Mouse (Mus musculus) urinary bladder, postnatal 25 days (tissue): ENCODE results near the gene Hspb11.

Source experiments
- DNase-seq: peaks from one replicate; pipeline ENCODE4 v3.0.0; 2022; ENCODE audit warnings: low spot score

Hspb11 gene

DNA sequence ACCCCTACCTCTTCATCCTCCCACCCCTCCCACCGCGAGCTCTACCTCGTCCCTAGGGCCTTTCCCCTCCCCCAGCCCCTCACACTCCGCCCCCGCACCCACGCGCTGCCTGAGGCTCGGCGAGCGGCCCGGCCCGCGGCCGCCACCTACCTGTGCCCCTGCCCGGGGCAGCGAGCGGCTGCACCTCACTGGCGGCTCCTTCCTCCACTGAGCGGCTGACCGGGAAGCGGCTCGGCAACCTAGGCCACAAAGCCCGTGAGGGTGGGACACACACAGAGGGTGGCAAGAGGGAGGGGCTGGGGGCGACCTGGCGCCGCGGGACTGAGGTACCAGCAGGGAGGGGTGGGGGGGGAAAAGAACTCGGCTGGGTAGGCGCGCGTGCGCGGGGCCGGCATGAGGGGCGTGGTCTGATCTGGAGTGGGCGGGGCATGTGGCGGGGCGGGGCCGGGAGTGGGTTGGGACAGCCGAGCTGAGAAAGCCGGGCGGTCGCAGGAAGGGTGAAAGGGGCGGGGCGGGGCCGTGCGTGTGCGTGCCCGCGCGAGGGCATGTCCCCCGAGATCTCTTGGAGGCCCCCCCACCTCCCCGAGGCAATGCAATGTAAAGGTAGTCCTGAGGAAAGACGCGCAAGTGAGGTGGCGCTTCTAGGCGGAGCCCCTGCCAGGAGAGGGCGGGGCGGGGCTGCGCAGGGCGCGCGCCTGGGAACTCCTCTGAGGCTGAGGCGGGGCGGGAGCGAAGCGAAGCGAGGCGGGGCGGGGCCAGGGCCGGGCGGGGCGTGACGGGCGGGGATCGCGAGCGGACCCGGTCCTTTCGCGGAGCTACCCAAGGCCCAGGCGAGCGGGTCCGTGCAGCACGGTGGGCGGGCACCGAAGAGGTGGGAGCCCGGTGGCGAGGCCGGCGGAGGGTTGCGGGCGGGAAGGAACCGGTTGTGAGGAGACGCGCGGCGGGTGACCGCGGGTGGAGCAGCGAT is at the start of gene Hspb11, which contains the start of gene Lrrc42:
Gene Hspb11, plus strand, starts transcription at position 469 of the 967 bp plus-strand sequence.
Gene Lrrc42, minus strand, starts transcription at position 408 of the 967 bp plus-strand sequence.
- DNase-seq, result peak; percentile 91

DNA sequence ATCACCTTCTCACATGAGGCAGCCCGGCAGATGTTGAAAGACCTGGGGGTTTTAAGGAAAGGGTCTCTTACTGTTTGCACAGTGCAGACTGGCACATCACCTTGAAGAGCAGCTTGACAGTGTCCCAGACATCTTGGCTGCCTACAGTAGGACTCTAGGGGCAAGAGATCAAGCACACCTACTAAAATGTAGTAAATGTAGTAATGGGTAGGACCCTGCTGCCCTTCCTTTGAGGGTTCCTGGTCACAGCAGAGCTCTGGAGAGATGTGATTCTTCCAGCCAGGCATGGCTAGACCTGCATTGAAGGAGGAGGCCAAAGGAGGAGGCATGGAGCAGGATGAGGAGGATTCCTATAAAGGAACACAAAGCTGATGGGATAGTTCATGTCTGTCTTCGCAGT is 46.4 kb upstream of the Hspb11 start:
- DNase-seq, result no peak

DNA sequence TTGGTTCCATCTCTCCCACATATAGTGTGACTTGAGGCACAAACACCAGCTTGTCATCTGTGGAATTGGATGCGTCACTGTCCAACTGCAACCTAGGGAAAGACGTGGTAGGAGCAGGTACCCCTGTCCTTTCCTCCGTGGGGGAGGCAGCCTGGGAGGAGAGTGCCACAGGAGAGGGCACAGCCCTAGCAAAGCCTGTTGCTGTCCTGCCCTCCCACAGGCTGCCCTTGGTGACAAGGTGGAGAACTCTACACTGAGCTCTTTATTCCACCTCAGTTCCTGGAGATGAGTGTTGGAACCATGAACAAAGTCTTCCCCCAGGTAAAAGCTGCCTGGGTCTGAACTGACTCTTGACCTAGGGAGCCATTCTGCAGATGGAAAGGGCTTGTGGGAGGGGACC is 44.5 kb upstream of the Hspb11 start, which contains the start of gene Ldlrad1:
Gene Ldlrad1, plus strand, starts transcription at position 301 of the 400 bp plus-strand sequence.
- DNase-seq, result no peak

DNA sequence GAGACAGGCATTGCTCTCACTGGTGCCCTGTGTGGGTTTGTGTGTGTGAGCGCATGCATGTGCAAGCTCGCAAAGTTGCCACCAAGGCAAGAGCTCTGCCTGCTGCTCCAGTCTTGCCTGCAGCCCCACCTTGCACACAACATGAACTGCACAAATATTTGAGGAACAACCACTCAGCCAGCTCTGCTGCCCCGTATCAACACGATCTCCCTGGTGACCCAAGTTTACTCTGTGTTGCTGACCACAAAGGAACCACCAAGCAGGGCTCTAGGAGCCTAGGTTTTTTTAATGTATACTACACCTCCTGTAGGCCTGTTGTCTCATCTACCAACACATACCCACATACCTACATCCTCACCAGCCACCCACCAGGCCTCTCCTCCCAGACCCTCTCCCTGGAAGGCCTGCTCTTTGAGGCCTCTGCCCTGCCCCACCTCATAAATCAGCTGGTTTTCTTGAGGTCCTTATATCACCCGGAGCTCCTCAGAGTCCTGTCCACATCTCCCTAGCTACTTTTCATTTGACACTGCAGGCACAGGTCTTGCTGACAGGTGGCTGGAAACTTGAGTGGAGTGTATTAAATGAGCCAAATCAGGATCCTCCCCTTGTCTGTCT is 42.8 kb upstream of the Hspb11 start:
- DNase-seq, result peak; percentile 28

DNA sequence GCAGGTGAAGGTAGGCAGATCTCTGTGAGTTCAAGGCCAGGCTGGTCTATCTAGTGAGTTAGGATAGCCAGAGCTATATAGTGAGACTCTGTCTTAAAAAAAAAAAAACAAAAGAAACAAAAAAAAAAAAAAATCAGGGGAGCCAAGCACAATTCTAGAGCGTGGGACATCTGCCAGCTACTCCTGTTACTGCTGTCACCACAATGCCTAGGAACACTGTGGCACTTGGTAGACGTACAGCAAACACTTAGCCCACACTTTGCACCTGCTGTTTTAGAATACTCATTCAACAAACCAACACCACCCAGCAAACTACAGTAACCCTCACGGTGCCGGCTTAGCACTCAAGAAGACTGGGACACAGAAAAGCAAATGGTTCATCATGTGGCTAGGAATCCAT is 41.9 kb upstream of the Hspb11 start:
- DNase-seq, result no peak

DNA sequence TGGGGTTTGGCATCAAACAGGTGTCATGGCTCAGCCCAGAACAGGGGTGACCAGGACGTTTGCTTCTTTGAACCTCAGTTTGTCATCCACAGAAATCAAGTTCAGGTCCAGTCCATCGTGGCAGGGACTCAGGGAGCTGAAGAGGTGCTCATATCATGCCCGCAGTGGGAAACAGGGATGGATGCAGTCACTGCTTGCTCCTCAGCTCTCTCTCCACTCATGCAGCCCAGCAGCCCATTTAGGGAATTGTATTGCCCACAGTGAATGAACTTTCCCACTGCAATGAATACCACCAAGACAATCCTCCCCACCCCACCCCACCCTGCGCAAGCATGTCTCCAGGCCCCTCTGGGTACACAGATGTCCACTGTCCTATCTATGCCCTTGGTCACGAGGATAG is 41.5 kb upstream of the Hspb11 start:
- no peak for DNase-seq

DNA sequence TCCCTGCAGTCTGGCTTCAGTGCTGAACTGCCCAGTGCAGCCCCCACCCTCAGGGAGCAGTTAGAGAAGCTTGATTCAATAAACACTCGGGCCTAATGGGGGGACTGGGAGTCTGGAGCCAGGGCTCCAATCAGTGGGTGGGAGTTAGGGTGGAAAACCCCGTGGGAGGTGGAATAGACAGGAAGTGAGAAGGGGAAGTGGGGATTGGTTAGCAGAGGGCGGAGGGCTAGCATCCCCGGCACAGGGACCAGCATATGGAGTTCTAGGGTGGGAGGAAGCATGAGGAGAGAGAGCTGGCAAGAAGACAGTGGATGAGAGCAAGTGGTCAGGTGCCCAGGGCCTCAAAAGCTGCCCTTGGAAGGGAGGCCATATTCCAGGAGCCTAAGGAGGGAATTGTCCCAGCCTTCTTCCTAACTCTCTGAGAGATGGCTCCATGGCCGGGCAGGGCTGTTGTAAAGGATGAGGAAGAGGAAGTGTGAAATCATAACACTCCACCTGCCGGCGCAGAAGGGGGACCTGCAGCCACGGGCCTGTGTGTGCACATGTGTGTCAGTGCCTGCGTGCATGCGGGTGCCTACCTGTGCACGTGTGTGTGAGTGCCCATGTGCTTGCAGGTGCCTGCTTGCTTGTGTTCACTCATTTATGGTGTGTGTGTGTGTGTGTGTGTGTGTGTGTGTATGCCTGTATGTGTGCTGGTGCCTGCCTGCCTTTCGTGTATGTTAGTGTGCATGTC is 39.9 kb upstream of the Hspb11 start:
- no peak for DNase-seq

DNA sequence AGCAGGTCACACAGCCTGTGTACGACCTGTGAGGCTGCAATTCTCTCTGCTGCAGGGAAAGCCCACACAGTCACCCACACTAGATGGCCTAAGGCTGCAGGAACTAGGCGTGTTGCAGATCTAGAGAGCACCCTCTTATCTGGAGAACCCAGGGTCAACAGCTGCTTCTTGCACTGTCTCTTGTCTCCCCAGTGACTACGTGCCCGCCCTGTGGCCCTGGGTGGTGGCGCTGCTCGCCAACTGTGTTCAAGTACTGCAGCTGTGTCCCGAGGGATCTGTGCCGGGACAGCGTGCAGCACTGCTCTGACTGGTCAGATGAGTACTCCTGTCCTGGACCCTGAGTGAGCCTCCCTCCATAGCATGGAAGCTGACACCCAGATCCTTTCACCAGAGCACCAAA is 35.8 kb upstream of the Hspb11 start:
- no peak for DNase-seq

DNA sequence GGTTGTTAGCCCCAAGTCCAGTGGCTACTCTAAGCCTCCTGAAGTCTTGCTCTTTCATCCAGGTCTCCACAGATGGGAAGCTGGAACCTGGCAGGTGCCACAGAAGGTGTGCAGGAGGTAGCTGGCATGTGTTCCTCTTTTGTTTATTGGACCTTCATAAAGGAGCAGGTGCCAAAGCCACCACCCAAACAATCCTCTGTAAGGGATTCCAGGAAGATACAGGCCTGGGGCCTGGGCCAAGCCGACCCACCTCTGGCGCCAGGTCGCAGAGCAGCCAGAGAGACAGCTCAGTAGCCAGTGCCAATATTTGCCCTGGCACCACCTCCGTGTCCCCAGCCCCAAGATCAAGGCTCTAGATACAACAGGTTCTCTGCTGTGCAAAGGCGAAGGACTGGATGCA is 31.9 kb upstream of the Hspb11 start:
- DNase-seq, result no peak

DNA sequence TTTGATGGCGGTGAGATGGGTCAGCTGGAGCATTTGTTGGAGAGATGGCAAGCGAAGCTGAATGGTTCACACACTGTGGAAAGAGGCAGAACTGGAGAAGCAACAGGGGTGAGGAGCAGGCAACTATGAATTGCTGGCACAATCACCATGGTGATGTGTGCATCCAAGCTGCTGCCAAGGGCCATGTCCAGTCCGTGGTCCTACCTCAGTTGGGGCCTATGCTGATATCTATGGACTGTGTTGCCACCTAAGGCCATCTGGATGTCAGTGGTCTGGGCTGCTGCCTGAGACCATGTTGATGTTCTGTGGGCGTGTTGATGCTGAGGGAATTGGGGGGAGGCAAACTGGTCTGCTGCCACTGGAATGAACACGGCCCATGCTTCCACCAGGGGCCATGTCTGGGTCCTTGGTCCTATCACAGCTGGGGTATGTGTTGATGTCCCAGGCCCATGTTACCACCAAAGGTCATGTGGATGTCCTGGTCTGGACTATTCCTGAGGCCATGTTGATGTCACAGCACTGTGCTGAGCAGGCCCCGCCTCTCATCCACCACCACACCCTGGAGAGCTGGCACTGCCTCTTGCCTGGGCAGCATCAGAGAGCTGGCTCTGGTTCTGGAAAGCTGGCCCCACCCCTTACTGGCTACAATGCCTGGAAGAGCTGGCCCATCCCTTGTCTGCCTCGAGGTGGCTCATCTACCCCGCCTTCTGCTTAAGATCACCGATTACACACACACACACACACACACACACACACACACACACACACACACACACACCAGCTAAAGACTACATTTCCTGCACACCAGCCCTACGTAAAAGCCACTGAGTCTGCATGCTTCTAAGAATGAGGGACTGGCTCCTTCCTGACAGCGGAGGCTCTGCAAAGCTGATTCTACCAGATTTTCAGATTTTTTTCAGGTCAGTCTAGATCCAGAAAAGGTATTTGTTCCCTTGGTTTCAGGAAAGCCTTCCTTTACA is 29.9 kb upstream of the Hspb11 start:
- peak; percentile 34 for DNase-seq

DNA sequence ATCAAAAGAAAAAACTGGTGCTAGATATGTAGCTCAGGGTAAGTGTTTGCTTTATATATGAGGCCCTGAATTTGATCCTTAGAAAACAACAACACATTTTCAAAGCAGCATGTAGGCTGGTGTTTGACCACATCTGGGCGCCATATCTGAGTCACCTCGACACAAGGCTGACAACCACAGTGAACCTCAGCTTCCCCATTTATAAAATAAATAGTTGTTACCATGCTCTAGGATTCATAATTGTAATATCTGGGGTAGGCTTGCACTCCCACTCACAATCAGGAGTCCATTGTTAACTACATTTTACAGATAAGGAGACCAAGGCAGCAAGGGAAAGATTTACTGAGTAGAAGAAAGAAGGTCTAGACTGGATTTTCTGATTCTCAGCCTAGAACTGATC is 27.1 kb upstream of the Hspb11 start:
- DNase-seq, result no peak

DNA sequence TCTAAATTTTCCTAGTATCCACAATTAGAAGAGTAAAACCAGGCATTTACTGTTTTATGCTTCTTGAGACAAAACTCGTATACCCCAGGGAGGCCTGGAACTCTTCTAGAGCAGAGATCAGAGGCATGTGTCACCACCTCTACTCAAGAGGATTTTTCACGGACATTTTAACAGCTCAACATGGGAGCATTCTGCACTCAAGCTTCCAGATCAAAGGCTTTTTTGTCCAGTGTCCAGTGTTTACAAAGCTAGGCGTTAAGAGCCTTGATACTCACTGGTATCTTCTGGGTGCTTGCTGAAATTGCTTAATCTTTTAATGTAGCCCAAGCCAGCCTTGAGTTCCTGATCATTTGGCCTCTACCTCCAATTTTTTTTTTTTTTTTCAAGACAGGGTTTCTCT is 21.2 kb upstream of the Hspb11 start:
- DNase-seq, result no peak

DNA sequence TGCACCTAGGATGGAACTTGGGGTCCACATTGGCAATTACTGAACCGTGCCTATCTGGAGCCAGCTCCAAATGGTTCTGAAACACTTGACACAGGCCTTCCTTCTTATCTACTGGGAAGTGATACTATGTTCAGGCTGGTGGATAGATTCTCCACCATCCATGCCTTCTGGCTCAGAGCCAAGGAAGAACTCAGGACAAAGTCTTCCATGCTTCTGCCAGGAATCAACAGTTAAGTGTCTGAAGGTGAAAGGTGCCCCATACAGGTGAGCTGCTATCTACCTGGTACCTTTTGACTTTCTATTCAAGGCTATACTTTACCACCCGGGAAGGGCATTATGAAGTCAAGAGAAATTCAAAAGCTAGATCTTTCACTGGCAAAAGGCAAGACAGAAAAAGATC is 15.1 kb upstream of the Hspb11 start:
- DNase-seq, result no peak

DNA sequence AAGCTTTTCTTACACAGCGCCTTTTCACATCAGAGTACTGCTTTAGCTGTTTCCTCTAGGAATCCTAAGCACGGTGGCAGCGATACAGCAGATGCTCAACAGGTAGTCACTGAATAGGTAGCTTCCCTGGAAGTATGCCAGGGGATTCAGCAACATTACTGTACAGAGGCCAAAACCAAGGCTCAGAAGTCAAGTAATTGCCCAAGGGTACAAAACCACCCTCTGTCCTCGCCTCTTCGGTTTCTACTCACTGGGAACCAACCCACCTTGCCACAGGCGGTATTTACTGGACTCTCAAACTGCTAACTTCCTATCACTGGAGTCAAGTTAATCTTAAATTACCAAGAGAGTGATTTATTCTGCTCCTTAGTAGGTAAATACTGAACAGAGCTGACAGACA is 13.2 kb upstream of the Hspb11 start:
- no peak for DNase-seq

DNA sequence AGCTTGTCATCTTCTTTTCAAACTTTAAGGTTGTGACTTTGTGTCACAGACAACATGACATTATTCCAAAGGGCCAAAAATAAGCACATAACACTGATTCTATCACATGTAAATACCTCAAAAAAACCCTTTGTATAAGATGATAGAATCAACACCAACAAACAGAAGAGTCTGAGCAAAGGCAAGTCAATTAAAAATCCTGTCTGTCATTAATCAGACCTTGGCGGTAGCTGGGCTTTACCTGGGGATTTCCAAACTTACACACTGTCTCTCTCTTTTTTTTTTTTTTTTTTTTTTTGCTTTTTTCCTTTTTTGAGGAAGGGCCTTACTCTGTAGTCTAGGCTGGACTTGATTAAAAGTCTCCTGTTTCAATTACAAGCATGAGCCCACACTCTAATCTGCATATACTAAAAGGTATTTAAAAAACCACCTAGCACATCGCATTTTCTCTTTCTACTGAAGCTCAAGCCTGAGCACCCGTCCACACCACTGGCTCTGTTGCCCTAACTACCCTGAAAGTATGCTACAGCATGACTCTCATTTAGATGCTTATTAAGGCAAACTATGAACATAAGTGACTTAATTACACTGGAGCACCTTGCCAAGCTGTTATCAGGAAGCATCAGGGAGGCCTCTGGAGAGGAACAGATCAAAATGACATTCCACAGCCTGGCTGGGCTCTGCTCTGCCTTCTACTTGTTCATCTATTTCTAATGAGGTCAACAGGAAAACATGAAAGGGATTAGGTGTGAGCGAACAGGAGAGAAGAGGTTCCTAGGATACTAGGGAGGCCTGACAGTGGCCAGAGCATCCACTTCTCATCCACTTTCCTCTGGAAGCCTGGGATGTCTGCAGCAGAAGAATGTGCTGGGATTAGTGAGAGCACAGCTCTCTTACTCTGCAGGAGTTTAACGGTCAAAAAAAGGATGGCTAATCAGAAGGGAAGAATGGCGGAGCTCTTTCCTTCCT is 9.7 kb upstream of the Hspb11 start:
- DNase-seq, result no peak

DNA sequence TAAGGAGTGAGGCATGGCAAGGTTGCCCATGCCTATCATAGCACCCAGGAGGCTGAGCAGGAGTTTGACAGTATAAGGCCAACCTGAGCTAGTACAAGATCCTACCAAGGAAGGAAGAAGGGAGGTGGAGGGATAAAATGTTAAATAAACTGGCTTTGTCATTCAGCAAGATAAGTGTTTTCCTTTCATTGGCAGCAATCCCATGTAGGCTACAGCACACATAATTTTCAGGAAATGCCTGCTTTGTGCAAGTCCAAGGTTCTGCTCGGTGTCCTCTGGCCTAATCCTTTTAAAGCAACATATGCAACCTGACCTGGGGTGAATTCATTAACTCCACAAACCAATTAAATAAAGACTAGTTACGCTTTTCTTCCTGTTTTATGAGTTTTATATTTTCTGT is 8.0 kb upstream of the Hspb11 start:
- no peak for DNase-seq

DNA sequence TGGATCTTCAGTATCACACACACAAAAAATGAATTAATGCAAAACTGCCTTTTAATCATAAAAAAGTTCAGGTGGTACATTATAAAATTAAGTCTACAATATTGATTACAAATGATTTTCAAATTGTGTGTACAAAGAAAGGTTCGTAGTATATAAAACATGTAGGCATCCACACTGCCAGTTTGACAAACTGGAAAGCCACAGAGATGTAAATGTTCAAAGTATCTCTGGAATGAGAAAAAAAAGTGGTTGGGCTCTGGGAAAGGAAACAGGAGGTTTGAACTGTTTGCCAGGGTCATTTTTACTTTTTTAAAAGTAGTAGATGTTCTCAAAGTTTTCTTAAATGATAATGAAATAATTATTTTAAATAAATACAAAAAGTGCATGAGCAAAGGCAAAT is 7.4 kb upstream of the Hspb11 start:
- DNase-seq, result no peak

DNA sequence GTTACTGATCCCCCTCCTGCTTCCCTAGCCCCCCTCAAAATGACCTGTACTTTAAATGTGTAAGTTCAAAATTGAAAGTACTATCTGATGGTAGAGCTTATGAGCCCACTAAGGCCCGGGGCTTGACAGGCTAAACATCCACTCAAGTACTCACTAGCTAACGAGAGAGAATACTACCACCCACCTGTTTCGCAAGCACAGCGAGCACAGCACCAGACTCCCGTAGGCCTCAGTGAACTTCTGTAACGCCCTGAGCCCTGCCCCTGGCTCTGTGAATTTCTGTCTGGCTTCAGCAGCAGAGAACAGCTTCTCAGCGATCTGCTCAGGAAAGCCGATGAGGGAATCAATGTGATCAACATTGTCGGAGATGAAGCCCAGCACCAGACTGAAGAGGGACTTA is 6.3 kb upstream of the Hspb11 start:
- no peak for DNase-seq

DNA sequence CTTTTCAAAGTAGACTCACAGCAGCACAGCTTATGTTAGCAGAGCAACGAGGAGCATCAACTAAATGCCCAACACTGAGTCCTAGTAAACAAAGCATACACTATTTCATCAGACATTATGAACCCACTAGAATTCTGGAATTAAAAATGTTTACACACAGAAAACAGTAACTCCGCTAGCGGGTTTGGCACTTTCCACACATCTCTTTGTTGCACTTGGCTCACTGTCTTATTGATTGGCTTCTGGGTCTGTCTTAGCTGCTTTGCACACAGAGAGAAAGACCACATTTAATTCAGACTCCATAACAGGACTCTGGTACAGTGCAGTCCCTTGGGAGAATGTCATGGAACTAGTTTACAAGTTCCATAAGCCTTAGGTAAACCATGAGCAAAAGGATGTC is 5.3 kb upstream of the Hspb11 start:
- DNase-seq, result no peak

DNA sequence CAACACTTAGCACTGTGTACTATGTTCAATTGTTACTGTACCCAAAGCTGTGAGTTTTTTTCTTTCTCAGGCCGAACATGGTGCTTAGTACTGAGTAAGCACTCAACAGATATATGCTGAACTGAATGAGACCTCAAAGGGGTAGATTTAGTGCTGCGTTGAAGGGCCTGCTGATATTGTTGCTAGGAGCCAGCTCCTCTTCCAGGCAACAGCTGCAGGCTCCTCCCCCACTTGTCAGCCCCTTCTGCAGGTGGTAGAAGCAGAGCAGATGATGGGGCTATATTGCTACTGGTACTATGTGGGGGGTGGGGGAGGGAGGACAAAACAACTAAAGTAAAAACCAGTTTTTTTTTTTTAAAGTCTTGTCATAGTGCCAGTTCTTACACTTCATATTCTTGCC is 3.9 kb upstream of the Hspb11 start:
- no peak for DNase-seq
